Comparison of ENCODE assay signal across 9 mouse cellular contexts in the genomic region with DNA sequence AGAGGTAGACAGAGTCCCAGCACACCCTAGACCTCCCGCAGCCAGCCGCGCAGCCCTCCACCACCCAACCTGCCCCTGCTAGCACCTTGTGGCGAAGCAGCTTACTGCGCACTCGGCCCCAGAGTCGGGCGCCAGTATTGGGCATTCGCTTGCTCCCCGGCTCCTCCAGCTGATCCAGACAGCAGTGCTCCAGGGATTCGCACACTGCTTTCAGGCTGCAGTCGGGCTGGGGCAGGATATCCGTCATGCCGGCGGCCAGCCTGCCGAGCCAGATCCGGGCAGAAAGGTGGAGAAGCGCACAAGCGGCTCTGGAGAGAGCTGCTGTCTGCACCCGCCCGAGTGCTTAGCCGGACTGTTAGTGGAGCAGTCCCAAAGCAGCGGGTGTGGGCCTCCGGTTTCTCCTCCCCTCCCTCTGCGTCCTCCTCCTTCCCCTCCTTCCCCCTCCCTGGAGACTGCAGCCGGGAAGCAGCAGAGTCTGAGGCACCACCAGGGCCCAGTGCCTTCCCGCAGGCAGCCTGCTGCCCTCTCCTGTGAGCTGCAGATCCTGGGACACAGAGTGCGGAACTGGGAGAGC. TPM values are rescaled to one million over a fixed set of nuclear protein-coding genes. Genes with fewer than 3 reads are reported as not detected.
DNase-seq lines count a peak whose midpoint lies in the region; ATAC-seq lines count a peak whose summit lies in the region.
"Had no signal": no experiment of that assay in that cellular context is flagged by ENCODE, and none has a peak within 500 bp of the region (broad histone marks: within the 10 kb centered on the region; RNA-seq: fewer than 3 reads in every experiment).

No protein-coding gene starts in this region.

- no peaks in the 10 kb centered on the region for H3K9me3 ChIP-seq in intestine, embryonic 16.5 days (ENCODE audit: control insufficient read depth, low read length)
- no peaks in the 10 kb centered on the region for H3K9me3 ChIP-seq in liver, embryonic 15.5 days (replicated peaks)
- H3K9me3 ChIP-seq in neural tube, embryonic 15.5 days (replicated peaks) = no peaks in the 10 kb centered on the region

- H3K27ac ChIP-seq in intestine, embryonic 16.5 days (ENCODE audit: low read length) = peak overlapping the region; percentile 85
- no peak overlapping the region for H3K27ac ChIP-seq in liver, embryonic 15.5 days (replicated peaks)
- peak overlapping the region; percentile 79 for H3K27ac ChIP-seq in neural tube, embryonic 15.5 days (replicated peaks)

- H3K27me3 ChIP-seq in intestine, embryonic 16.5 days (replicated peaks; ENCODE audit: control insufficient read depth, insufficient read depth, low read length) = no peaks in the 10 kb centered on the region
- H3K27me3 ChIP-seq in liver, embryonic 15.5 days = peaks cover 18% of the 10 kb centered on the region
- H3K27me3 ChIP-seq in neural tube, embryonic 15.5 days (replicated peaks) = no peaks in the 10 kb centered on the region

- peak; percentile 80 for ATAC-seq in intestine, embryonic 16.5 days
- ATAC-seq in liver, embryonic 15.5 days (ENCODE audit: insufficient read depth) = peak; percentile 37; the same call in 1 of the 2 replicates
- peak; percentile 29; the same call in 1 of the 2 replicates for ATAC-seq in neural tube, embryonic 15.5 days (ENCODE audit: low FRiP score)
- ATAC-seq in monocyte, adult 5-6 weeks (replicated peaks; ENCODE audit: insufficient number of reproducible peaks, low FRiP score, low TSS enrichment, poor library complexity, severe bottlenecking) = no peak

- peak overlapping the region; percentile 66 for H3K9ac ChIP-seq in intestine, embryonic 16.5 days (ENCODE audit: low read depth, low read length)
- H3K9ac ChIP-seq in liver, embryonic 15.5 days = no peak overlapping the region
- H3K9ac ChIP-seq in neural tube, embryonic 15.5 days (replicated peaks) = peak overlapping the region; percentile 17

- peaks cover 18% of the 10 kb centered on the region for H3K4me1 ChIP-seq in intestine, embryonic 16.5 days (ENCODE audit: control insufficient read depth, insufficient read depth, low read length)
- no peaks in the 10 kb centered on the region for H3K4me1 ChIP-seq in liver, embryonic 15.5 days (replicated peaks)
- H3K4me1 ChIP-seq in neural tube, embryonic 15.5 days = peaks cover 58% of the 10 kb centered on the region
- H3K4me1 ChIP-seq: megakaryocyte, embryonic 14.5 days had no signal

- 19% methylated on average over 28 of the region's 28 CpGs for WGBS in intestine, embryonic 16.5 days
- 36% methylated on average over 28 of the region's 28 CpGs for WGBS in liver, embryonic 15.5 days (ENCODE audit: insufficient replicate concordance)
- WGBS in neural tube, embryonic 15.5 days = 13% methylated on average over 27 of the region's 28 CpGs

- peak; percentile 80 for DNase-seq in adrenal gland, postnatal 14 days
- DNase-seq in embryo, embryonic 10.5 days (ENCODE audit: low spot score) = peak; percentile 72
- peak; percentile 98 for DNase-seq in heart, adult 11 months
- no peak for DNase-seq in spleen, postnatal 4 days (ENCODE audit: low spot score in 2 of 2)

- H3K36me3 ChIP-seq in intestine, embryonic 16.5 days (ENCODE audit: control insufficient read depth, insufficient read depth, low read length) = peaks cover 5% of the 10 kb centered on the region; the same call in 1 of the 2 replicates
- no peaks in the 10 kb centered on the region for H3K36me3 ChIP-seq in liver, embryonic 15.5 days (replicated peaks)
- H3K36me3 ChIP-seq in neural tube, embryonic 15.5 days = peaks cover 32% of the 10 kb centered on the region

- peak overlapping the region; percentile 59 for H3K4me2 ChIP-seq in intestine, embryonic 16.5 days (ENCODE audit: low read depth, low read length)
- peak overlapping the region; percentile 37 for H3K4me2 ChIP-seq in liver, embryonic 15.5 days
- H3K4me2 ChIP-seq in neural tube, embryonic 15.5 days = peak overlapping the region; percentile 49

- H3K4me3 ChIP-seq in intestine, embryonic 16.5 days (ENCODE audit: low read length) = peak overlapping the region; percentile 49
- H3K4me3 ChIP-seq in liver, embryonic 15.5 days (replicated peaks) = peak overlapping the region; percentile 14; the same call in 1 of the 2 replicates
- H3K4me3 ChIP-seq in neural tube, embryonic 15.5 days (replicated peaks) = peak overlapping the region; percentile 30
- H3K4me3 ChIP-seq: megakaryocyte, embryonic 14.5 days had no signal

RNA-seq across cellular contexts. Expression of a gene that starts 30.2 kb away (rescaled TPM):
- 35.6 and 37.6 TPM in 2 replicates for total RNA-seq in adrenal gland, postnatal 14 days (2021)
- polyA plus RNA-seq in intestine, embryonic 16.5 days (2015; fragmentation: Nextera tagmentation; extraction: Ambion mirVana) = 92.8 and 96.6 TPM in 2 replicates
- 36.6 and 37.4 TPM in 2 replicates for polyA plus RNA-seq in liver, embryonic 15.5 days (2015; fragmentation: Nextera tagmentation; extraction: Ambion mirVana)
- 107 and 108 TPM in 2 replicates for polyA plus RNA-seq in neural tube, embryonic 15.5 days (2015; fragmentation: Nextera tagmentation; extraction: Ambion mirVana)
- 6.4 to 10.2 TPM (median 8.2 TPM) in 3 replicates for total RNA-seq in monocyte, adult 5-6 weeks (2017)

RNA-seq across cellular contexts. Expression of a gene that starts 38.0 kb away (rescaled TPM):
- total RNA-seq in adrenal gland, postnatal 14 days (2021) = 20.0 and 26.2 TPM in 2 replicates
- polyA plus RNA-seq in intestine, embryonic 16.5 days (2015; fragmentation: Nextera tagmentation; extraction: Ambion mirVana) = 20.1 and 25.7 TPM in 2 replicates
- polyA plus RNA-seq in liver, embryonic 15.5 days (2015; fragmentation: Nextera tagmentation; extraction: Ambion mirVana) = 2.5 and 2.8 TPM in 2 replicates
- polyA plus RNA-seq in neural tube, embryonic 15.5 days (2015; fragmentation: Nextera tagmentation; extraction: Ambion mirVana) = 27.3 and 29.8 TPM in 2 replicates
- 1.9 to 5.8 TPM (median 2.8 TPM) in 3 replicates for total RNA-seq in monocyte, adult 5-6 weeks (2017)

Comparison
In these comparisons a context has a peak if more than half of its experiments do, and no peak if none do; other contexts are left out.
1. DNase-seq: peak in adrenal gland, postnatal 14 days (single experiment), embryo, embryonic 10.5 days (single experiment) and heart, adult 11 months (single experiment); none in spleen, postnatal 4 days (0 of 2).
2. Peak in every context shown above with its lines, with median percentiles within 50 percentile points of each other: H3K4me2 ChIP-seq and H3K4me3 ChIP-seq.